Mouse (Mus musculus): ENCODE measurements around the gene Relt.

Relt gene

GRCm38 (mm10) chr7:100845026-100845400 is 18.2 kb downstream of the Relt start:
- DNase-seq (ENCODE audit: low spot score in 2 of 2), result no peak

DNA sequence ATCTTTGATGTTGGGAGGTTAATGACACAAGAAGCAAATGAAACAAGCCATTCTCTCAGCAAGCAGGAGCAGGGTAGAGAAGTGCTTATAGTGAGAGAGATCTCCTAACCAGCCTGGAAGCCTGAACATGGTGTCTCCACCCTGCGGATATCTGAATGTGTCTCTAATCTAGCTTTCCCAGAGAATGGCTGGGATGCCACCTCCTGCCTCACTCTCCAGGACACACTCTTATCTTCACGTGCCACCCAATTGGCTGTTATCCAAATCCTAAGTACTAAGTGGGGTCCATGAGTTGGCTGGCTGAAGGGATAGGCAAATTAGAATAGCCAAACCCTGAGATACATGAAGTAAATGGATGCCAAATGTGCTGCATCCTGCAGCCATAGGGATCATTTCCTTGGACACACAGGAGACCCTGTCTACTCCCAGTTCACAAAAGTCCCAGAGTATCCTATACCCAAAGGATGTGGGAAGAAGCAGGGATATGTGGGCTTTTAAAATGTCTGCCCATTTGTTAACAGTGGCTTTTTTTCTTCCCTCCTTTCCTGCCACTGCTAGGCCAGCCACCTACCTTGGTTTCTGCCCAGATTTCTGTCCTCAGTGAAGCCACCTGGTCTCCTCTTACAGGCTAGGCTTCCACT is 18.7 kb downstream of the Relt start:
- no peak for DNase-seq (ENCODE audit: low spot score in 2 of 2)

DNA sequence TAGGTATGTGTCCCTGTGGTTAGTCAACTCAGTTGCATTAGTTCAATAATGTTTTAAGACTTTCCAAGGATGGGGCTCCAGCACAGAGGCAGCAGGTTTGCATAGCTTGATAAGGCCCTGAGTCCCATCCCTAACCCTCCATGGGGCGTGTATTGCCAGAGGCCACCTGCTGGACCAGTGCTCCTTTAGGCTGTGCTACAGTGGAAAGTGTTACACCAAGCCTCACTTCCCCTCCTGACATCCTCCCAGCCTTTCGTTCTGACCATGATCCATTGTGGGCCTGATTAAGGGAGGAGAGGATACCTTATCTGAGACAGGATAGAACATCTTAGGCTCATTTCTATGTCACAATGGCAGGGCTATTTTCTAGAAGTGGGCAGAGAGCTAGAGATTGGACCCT is 19.4 kb downstream of the Relt start:
- DNase-seq (ENCODE audit: low spot score in 2 of 2), result no peak

GRCm38 (mm10) chr7:100842175-100842574 is 21.1 kb downstream of the Relt start:
- DNase-seq (ENCODE audit: low spot score in 2 of 2), result no peak

- no peak for DNase-seq (ENCODE audit: low spot score in 2 of 2)
These were observed 21.6 kb downstream of the Relt start for GRCm38 (mm10) chr7:100841608-100842007.

DNA sequence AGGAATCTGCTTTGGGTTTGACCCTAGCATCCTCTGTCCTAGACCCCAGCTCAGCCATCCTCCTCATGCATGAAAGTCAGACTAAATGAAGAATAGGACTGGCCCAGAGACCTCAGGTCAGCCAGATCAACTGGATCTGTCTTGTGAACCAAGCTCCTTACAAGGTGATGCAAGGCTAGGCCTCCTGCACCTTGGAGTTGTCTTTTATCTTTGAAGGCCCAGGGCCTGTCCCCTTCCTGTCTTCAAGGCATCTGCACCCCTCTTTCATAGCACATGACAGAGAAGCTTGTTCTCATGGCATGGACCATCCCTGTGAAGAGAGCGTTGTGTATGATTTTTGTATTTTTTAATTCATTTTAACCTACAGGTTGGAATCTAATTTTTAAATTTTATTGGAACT is 22.3 kb downstream of the Relt start:
- DNase-seq (ENCODE audit: low spot score in 2 of 2), result no peak

DNA sequence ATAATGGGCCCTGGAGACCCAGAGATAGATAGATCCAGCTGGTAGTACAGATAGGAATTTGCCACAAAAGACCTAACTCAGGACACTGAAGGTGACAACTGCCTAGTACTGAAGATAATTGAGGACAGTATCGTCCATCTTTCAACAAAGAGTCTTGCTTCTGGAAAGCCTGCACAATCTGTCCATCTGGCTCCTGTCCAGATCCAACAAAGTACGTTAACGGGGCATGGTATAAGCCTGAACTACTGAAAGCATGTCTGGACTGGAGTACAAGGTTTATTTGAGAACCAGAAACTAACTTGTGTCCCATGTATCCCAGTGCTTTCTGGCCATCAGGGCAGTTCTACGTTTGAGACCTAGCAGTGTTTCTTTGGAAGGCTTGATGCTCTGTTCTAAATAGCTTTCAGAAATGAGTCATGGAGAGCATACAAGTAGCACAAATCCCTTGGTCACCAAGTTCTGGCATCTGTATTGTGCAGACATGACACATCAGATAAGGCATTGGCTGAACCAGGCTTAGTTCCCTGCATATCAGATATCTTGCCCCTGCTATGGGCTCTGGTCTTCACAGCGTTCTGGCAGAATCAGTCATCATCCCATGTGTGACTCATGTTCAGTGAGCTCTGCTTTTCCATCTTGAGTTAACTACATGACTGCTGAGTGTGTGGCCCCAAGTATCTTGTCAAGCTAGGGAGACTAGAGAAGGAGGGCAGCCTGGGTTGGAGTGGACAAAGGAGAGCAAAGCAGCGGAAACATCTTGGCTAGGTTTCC is 23.4 kb downstream of the Relt start:
- DNase-seq (ENCODE audit: low spot score in 2 of 2), result peak in 1 of 2 experiments; percentile 12

GRCm38 (mm10) chr7:100837701-100838100 is 25.5 kb downstream of the Relt start:
- DNase-seq (ENCODE audit: low spot score in 2 of 2), result no peak

GRCm38 (mm10) chr7:100836657-100837056 is 26.6 kb downstream of the Relt start:
- no peak for DNase-seq (ENCODE audit: low spot score in 2 of 2)

DNA sequence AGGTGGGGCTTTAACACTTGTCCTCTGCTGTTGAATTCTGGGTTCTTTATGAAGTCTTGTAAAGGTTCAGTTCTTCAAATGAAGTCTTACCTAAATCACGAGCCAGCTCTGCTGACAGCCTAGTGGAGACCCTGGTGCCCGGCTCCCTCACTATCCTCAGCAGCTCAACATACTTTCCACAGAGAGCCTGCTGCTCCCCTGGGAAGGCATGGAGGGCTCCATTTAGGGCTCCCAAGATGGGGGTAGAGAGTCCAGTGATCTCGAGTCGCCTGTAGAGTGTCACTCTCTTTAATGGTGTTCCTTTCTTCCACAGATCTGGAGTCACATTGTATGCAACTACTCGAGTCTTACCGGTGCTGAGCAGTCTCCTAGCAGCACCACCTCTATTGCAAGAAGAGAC is 27.5 kb downstream of the Relt start:
- no peak for DNase-seq (ENCODE audit: low spot score in 2 of 2)

DNA sequence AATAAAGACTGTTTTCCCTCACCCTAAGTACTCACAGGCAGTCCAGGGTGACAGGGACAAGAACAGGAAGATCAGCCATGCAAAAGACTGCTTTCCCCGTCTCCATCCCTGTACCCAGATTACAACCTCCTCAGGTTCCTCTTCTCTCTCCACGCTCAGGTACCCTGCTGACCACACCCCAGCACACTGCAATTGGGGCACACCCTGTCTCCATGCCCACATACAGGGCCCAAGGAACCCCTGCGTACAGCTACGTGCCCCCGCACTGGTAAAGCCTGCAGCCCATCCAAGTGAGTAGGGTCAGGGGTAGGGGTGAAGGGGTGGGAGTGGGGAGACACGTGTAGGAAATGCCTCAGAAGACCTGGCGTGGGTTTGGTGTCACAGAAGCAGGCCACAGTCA is 28.1 kb downstream of the Relt start:
- no peak for DNase-seq (ENCODE audit: low spot score in 2 of 2)

- no peak for DNase-seq (ENCODE audit: low spot score in 2 of 2)
These were observed 29.4 kb downstream of the Relt start for GRCm38 (mm10) chr7:100833859-100834258.

DNA sequence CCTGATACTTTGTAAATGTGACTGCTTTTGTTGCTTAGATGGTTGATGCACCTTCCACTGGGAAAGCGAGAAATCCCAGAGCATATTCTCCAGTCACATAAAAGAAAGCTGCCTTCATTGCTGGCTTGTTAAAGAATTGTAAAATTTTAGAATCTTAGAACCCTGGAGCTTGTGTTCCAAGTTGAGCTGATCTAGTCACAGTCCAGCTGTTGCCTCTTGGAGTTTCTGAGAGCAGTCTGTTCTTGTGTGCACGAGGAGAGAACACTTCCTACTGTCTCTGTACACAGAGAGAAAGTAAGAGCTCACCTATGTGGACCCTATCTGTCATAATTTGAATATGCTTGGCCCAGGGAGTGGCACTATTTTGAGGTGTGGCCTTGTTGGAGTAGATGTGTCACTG is 34.7 kb downstream of the Relt start:
- DNase-seq (ENCODE audit: low spot score in 2 of 2), result no peak

DNA sequence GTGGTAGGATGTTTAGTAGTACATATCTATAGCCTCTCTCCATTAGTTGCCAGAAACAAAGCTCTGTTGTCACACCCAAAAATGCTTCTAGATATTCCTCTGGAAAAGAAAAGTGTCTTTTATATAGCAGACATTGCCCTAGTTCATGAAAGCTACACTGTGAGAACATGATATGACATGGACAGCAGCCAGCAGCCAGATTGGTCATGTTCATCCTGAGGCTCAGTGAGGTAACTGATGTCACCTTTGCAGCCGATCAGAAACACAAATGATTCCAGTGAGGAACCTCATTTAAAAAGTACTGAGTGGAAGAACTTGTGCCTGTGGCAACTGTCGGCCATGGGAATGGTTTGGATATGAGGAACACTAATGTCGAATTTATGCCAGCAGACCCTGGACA is 38.6 kb downstream of the Relt start:
- no peak for DNase-seq (ENCODE audit: low spot score in 2 of 2)

- DNase-seq (ENCODE audit: low spot score in 2 of 2), result no peak
These were observed 44.7 kb downstream of the Relt start for GRCm38 (mm10) chr7:100818401-100819064.

DNA sequence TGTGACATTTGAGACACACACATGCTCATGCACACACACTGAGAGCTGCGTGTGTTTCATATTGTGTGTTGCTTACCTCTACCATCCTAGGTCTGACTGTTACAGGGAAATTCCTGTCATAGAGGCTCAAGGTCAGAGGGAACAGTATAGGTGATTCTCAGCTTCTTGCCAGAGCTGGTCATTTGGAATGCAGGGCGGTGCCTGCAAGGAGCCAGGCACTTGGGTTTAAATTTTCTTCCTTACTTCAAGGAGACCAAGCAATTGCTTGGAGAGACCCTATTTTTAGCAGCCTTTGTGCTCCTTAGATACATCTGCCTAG is 45.8 kb downstream of the Relt start:
- no peak for DNase-seq (ENCODE audit: low spot score in 2 of 2)

GRCm38 (mm10) chr7:100816759-100817441 is 46.3 kb downstream of the Relt start:
- no peak for DNase-seq (ENCODE audit: low spot score in 2 of 2)

- no peak for DNase-seq (ENCODE audit: low spot score in 2 of 2)
These were observed 47.2 kb downstream of the Relt start for GRCm38 (mm10) chr7:100815900-100816570.

DNA sequence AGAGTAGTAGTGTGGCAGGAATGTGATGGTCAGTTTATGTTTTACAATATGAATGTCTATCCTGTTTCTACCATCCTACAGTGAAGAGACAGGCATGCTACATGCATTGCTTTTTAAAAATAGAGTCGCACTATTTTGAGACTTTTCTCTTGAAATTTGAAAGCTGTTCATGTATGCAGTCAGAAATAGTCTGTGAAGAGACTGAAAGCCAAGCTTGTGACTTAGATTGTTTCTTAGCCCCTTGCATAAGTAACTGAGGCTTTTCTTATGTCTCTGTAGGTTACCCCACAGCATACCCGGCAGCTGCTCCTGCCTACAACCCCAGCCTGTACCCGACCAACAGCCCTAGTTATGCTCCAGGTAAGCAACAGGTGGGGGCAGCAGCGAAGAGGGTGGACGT is 50.6 kb downstream of the Relt start:
- no peak for DNase-seq (ENCODE audit: low spot score in 2 of 2)

- no peak for DNase-seq (ENCODE audit: low spot score in 2 of 2)
These were observed 51.3 kb downstream of the Relt start for GRCm38 (mm10) chr7:100811912-100812311.

GRCm38 (mm10) chr7:100805391-100805790 is 57.9 kb downstream of the Relt start:
- DNase-seq (ENCODE audit: low spot score in 2 of 2), result no peak

- no peak for DNase-seq (ENCODE audit: low spot score in 2 of 2)
These were observed 64.4 kb downstream of the Relt start for GRCm38 (mm10) chr7:100798810-100799209.
